Mouse (Mus musculus) left cerebral cortex, adult 9 months (tissue): ENCODE results near the gene Smpd3.

Experiments
- DNase-seq, 2 experiments: peaks; one replicate each; pipeline ENCODE4 v3.0.0; 2022; ENCODE audit warnings: low spot score in 2 of 2

Gene Smpd3

GRCm38 (mm10) chr8:106232751-106233150 is 105.0 kb downstream of the Smpd3 start:
- DNase-seq, result no peak

GRCm38 (mm10) chr8:106231536-106231935 is 106.3 kb downstream of the Smpd3 start:
- no peak for DNase-seq

GRCm38 (mm10) chr8:106226589-106226988 is 111.2 kb downstream of the Smpd3 start:
- DNase-seq, result peak in 1 of 2 experiments; percentile 56

DNA sequence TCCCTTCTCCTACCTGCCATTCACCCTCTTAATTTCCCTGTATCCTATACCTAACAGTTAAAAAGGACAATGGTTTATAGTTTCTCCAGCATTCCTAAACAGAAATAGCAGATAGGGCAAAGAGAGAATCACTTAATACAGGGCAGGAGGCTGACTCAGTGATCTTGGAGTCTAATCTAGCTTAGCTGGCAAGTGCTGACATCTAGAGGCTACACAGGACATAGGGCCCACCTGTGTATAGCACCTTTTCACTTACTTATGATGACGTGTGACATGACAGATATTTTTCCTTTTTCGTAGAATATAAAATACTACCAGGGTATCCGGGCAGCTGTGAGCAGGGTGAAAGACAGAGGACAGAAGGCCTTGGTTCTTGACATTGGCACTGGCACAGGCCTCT is 118.2 kb downstream of the Smpd3 start:
- no peak for DNase-seq

- DNase-seq, result no peak
Observed at GRCm38 (mm10) chr8:106213959-106214358, 123.8 kb downstream of the Smpd3 start.

GRCm38 (mm10) chr8:106211421-106211820 is 126.4 kb downstream of the Smpd3 start:
- DNase-seq, result no peak

- peak; percentile 87 to 95 for DNase-seq
Observed at GRCm38 (mm10) chr8:106210821-106211345, 126.9 kb downstream of the Smpd3 start, which contains the start of the genes Slc7a6os and Prmt7. Slc7a6os (minus strand) TSS chr8:106210935. Prmt7 (plus strand) TSS chr8:106210936.

- DNase-seq, result no peak
Observed at GRCm38 (mm10) chr8:106210035-106210731, 127.6 kb downstream of the Smpd3 start.
